Mouse (Mus musculus): ENCODE results near the gene Pcbp4. TPM values are rescaled to one million over a fixed set of nuclear protein-coding genes. Genes with fewer than 3 reads are reported as not detected.

Gene Pcbp4
- polyA plus RNA-seq, 1 experiment from 2014 or later: 43.7 TPM

GRCm38 (mm10) chr9:106457920-106458319, 4.8 kb downstream of the Pcbp4 start:
- Histone ChIP-seq H3K27me3 (replicated peaks) (no peaks in the 10 kb centered on the region), H3K9me3 (no peaks in the 10 kb centered on the region), H3K4me3 (replicated peaks) (no peak overlapping the region), H3K36me3 (peaks cover 9% of the 10 kb centered on the region; the same call in 1 of the 2 replicates), H3K4me1 (replicated peaks) (peaks cover 36% of the 10 kb centered on the region), H3K9ac (no peak overlapping the region), H3K4me2 (replicated peaks) (no peak overlapping the region), H3K27ac (no peak overlapping the region)
- 74% methylated on average over 5 of the region's 5 CpGs for WGBS
- ATAC-seq: no peak

GRCm38 (mm10) chr9:106459946-106460345, 6.9 kb downstream of the Pcbp4 start:
- ATAC-seq: no peak
- Histone ChIP-seq H3K4me2 (replicated peaks) (no peak overlapping the region), H3K4me1 (replicated peaks) (peaks cover 27% of the 10 kb centered on the region)

GRCm38 (mm10) chr9:106460401-106461025, 7.4 kb downstream of the Pcbp4 start:
- Histone ChIP-seq H3K27me3 (replicated peaks) (peaks cover 13% of the 10 kb centered on the region), H3K36me3 (peaks cover 14% of the 10 kb centered on the region; the same call in 1 of the 2 replicates), H3K4me3 (replicated peaks) (no peak overlapping the region), H3K27ac (no peak overlapping the region), H3K9ac (no peak overlapping the region), H3K4me1 (replicated peaks) (peaks cover 25% of the 10 kb centered on the region), H3K4me2 (replicated peaks) (no peak overlapping the region), H3K9me3 (no peaks in the 10 kb centered on the region)
- WGBS: 81% methylated on average over 18 of the region's 18 CpGs
- ATAC-seq: no peak

More at GRCm38 (mm10) chr9:106459946-106460345, 6.9 kb downstream of the Pcbp4 start:
- Histone ChIP-seq H3K27ac (no peak overlapping the region), H3K27me3 (replicated peaks) (peaks cover 7% of the 10 kb centered on the region; the same call in 1 of the 2 replicates), H3K4me3 (replicated peaks) (no peak overlapping the region), H3K9me3 (no peaks in the 10 kb centered on the region), H3K36me3 (peaks cover 14% of the 10 kb centered on the region; the same call in 1 of the 2 replicates), H3K9ac (no peak overlapping the region)
- WGBS: 77% methylated on average over 15 of the region's 15 CpGs

- Histone ChIP-seq H3K27me3 (replicated peaks) (peaks cover 17% of the 10 kb centered on the region), H3K4me3 (replicated peaks) (no peak overlapping the region), H3K27ac (no peak overlapping the region), H3K9ac (no peak overlapping the region), H3K36me3 (peaks cover 14% of the 10 kb centered on the region; the same call in 1 of the 2 replicates), H3K4me1 (replicated peaks) (peaks cover 23% of the 10 kb centered on the region), H3K9me3 (no peaks in the 10 kb centered on the region), H3K4me2 (replicated peaks) (no peak overlapping the region)
- WGBS: 86% methylated on average over 9 of the region's 9 CpGs
- no peak for ATAC-seq
Observed at GRCm38 (mm10) chr9:106461026-106461415, 7.9 kb downstream of the Pcbp4 start.

GRCm38 (mm10) chr9:106461641-106462429, 8.7 kb downstream of the Pcbp4 start:
- Histone ChIP-seq H3K9me3 (no peaks in the 10 kb centered on the region), H3K4me1 (replicated peaks) (peaks cover 15% of the 10 kb centered on the region), H3K36me3 (peaks cover 14% of the 10 kb centered on the region; the same call in 1 of the 2 replicates), H3K27ac (no peak overlapping the region), H3K4me2 (replicated peaks) (no peak overlapping the region), H3K4me3 (replicated peaks) (no peak overlapping the region), H3K9ac (no peak overlapping the region), H3K27me3 (replicated peaks) (peaks cover 17% of the 10 kb centered on the region)
- ATAC-seq: no peak
- 86% methylated on average over 16 of the region's 16 CpGs for WGBS

GRCm38 (mm10) chr9:106462430-106462800, 9.3 kb downstream of the Pcbp4 start:
- no peak for ATAC-seq
- Histone ChIP-seq H3K27ac (no peak overlapping the region), H3K4me1 (replicated peaks) (peaks cover 11% of the 10 kb centered on the region), H3K9ac (no peak overlapping the region), H3K27me3 (replicated peaks) (peaks cover 17% of the 10 kb centered on the region), H3K4me3 (replicated peaks) (no peak overlapping the region), H3K4me2 (replicated peaks) (no peak overlapping the region), H3K36me3 (peaks cover 14% of the 10 kb centered on the region; the same call in 1 of the 2 replicates), H3K9me3 (no peaks in the 10 kb centered on the region)
- WGBS: 95% methylated on average over 12 of the region's 12 CpGs

GRCm38 (mm10) chr9:106463122-106464063, 10.3 kb downstream of the Pcbp4 start:
- no peak for ATAC-seq
- H3K4me2 ChIP-seq (replicated peaks): no peak overlapping the region
- H3K36me3 ChIP-seq: peaks cover 14% of the 10 kb centered on the region; the same call in 1 of the 2 replicates
- no peak overlapping the region for H3K4me3 ChIP-seq (replicated peaks)
- no peak overlapping the region for H3K9ac ChIP-seq
- H3K27me3 ChIP-seq (replicated peaks): peaks cover 17% of the 10 kb centered on the region
- no peak overlapping the region for H3K27ac ChIP-seq
- WGBS: 85% methylated on average over 21 of the region's 21 CpGs
- peaks cover 11% of the 10 kb centered on the region for H3K4me1 ChIP-seq (replicated peaks)
- H3K9me3 ChIP-seq: no peaks in the 10 kb centered on the region

- no peaks in the 10 kb centered on the region for H3K9me3 ChIP-seq
- H3K4me2 ChIP-seq (replicated peaks): peak overlapping the region; percentile 99
- peak overlapping the region; percentile 64 for H3K4me3 ChIP-seq (replicated peaks)
- H3K27ac ChIP-seq: no peak overlapping the region; the same call in 1 of the 2 replicates
- H3K27me3 ChIP-seq (replicated peaks): peaks cover 17% of the 10 kb centered on the region
- peak; percentile 79 for ATAC-seq
- 1% methylated on average over 98 of the region's 99 CpGs for WGBS
- peak overlapping the region; percentile 62 for H3K9ac ChIP-seq
- peaks cover 11% of the 10 kb centered on the region for H3K4me1 ChIP-seq (replicated peaks)
- H3K36me3 ChIP-seq: peaks cover 14% of the 10 kb centered on the region; the same call in 1 of the 2 replicates
Observed at GRCm38 (mm10) chr9:106464751-106465541, 11.9 kb downstream of the Pcbp4 start.

GRCm38 (mm10) chr9:106465571-106466200, 12.6 kb downstream of the Pcbp4 start, which contains the start of gene Gpr62:
Gpr62 (minus strand) TSS chr9:106465938.
- peaks cover 14% of the 10 kb centered on the region; the same call in 1 of the 2 replicates for H3K36me3 ChIP-seq
- WGBS: 38% methylated on average over 26 of the region's 26 CpGs
- peak within 1 kb of the TSS; percentile 62 for H3K9ac ChIP-seq
- H3K27ac ChIP-seq: no peak within 1 kb of the TSS; the same call in 1 of the 2 replicates
- H3K4me2 ChIP-seq (replicated peaks): peak within 1 kb of the TSS; percentile 99
- H3K9me3 ChIP-seq: no peaks in the 10 kb centered on the region
- peaks cover 11% of the 10 kb centered on the region for H3K4me1 ChIP-seq (replicated peaks)
- H3K27me3 ChIP-seq (replicated peaks): peaks cover 17% of the 10 kb centered on the region
- no peak for ATAC-seq
- peak within 1 kb of the TSS; percentile 64 for H3K4me3 ChIP-seq (replicated peaks)

GRCm38 (mm10) chr9:106466721-106467120, 13.6 kb downstream of the Pcbp4 start:
- Histone ChIP-seq H3K9me3 (no peaks in the 10 kb centered on the region), H3K4me3 (replicated peaks) (no peak overlapping the region), H3K36me3 (peaks cover 9% of the 10 kb centered on the region; the same call in 1 of the 2 replicates), H3K27me3 (replicated peaks) (peaks cover 17% of the 10 kb centered on the region), H3K27ac (no peak overlapping the region), H3K4me1 (replicated peaks) (peaks cover 13% of the 10 kb centered on the region), H3K4me2 (replicated peaks) (no peak overlapping the region), H3K9ac (no peak overlapping the region)
- 89% methylated on average over 6 of the region's 6 CpGs for WGBS
- ATAC-seq: no peak

GRCm38 (mm10) chr9:106467746-106468145, 14.7 kb downstream of the Pcbp4 start:
- Histone ChIP-seq H3K9ac (no peak overlapping the region), H3K27me3 (replicated peaks) (peaks cover 17% of the 10 kb centered on the region), H3K4me3 (replicated peaks) (no peak overlapping the region), H3K36me3 (peaks cover 5% of the 10 kb centered on the region; the same call in 1 of the 2 replicates), H3K9me3 (no peaks in the 10 kb centered on the region), H3K27ac (no peak overlapping the region), H3K4me1 (replicated peaks) (peaks cover 22% of the 10 kb centered on the region), H3K4me2 (replicated peaks) (no peak overlapping the region)
- 90% methylated on average over 7 of the region's 7 CpGs for WGBS
- ATAC-seq: no peak
